Mouse (Mus musculus) frontal cortex, postnatal 25 days (tissue): ENCODE data around the gene Ndrg3.
A peak's percentile ranks its signal among the peaks of the same experiment; 100 is the strongest.
"Not testable (repeated sequence)": the region's sequence is repeated elsewhere in the genome, so short reads cannot be mapped to it uniquely, and the experiment has no call there.

ENCODE experiments used
- DNase-seq, 2 experiments: peaks; one replicate each; pipeline ENCODE4 v3.0.0; 2022; ENCODE audit warnings: low spot score in 2 of 2

The Ndrg3 gene

GRCm38 (mm10) chr2:156901883-156902282 lies 90.0 kb downstream of the Ndrg3 start:
- no peak for DNase-seq

- DNase-seq: no peak
Observed at GRCm38 (mm10) chr2:156901344-156901743, 90.5 kb downstream of the Ndrg3 start.

- DNase-seq: no peak
Observed at GRCm38 (mm10) chr2:156899184-156899583, 92.7 kb downstream of the Ndrg3 start.

GRCm38 (mm10) chr2:156898374-156898773 lies 93.5 kb downstream of the Ndrg3 start:
- no peak for DNase-seq

DNA sequence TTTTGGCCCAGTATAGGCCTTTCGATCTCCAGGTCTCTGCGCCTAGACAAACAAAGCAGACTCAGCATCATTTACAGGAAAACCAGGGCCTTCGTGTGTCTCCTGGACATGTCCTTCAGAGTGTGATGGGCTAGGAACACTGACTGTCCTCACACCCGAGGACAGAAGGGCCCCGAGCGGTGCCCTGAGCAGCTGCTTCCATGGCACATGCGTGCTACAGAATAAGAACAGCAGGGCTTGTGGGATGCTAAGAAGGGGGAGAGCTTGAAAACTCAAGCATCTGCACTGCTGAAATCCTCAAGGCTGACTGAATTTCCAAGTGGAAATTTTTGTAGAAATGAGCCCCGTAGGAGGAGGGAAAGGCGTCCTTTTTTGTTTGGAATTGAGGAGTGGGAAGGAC lies 94.8 kb downstream of the Ndrg3 start:
- peak in 1 of 2 experiments; percentile 30 for DNase-seq

DNA sequence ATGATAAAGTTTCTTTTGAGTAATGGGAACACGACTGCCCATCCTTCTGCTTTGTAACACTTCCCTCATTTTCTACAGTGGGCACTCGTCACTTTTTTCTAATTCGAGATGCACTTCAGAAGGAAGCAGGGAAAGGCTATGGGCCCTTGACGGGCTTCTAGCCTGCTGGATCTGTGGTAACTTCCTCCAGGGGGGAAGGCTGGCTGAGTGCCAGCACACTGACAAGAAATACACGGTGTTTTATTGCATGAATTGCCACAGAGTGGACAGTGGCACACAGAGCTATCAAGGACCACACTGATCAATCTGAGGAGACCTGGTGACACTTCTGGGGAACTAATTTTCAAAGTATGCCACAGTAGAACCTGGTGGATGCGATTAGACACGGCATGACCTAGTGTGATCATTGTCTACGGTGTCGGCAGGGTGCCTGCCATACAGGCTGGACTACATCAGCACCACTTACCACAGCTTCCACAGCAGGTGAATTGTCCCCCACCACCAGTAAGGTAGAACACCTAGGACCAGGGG lies 95.4 kb downstream of the Ndrg3 start:
- no peak for DNase-seq

DNA sequence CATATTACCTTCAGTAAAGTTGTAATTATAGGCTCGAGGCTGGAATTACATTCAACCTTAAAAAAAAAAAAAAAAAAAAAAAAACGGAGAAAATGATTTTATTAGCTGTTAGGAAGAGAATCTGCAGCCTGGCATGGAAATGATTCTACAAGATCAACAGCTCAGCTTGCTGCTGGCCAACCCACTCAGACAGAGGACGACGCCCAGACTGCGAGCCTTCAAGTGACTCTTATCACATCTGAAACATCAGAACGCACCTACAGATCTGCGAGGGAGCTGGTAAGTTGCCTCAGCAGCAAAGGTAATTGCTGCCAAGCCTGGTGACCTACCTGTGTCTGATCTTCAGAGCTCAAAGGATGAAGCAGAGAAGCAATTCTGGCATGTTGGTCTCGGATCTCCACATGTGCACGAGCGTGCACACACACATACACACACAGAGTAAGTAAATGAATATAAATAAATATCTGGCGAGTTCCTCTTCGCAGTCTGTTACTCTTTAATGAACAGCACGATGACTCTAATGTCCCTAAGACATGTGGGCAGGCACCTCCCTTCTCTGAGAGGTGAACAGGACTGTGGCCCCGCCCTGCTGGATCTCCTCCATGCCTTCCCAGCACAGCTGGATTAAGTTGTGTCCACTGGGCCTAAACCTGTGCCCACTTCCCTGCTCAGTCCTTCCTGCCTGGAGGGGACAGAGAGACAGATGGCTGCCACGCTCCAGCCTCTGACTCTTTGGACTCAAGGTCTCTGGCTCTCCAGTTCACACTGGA lies 97.2 kb downstream of the Ndrg3 start:
- DNase-seq: no peak

DNA sequence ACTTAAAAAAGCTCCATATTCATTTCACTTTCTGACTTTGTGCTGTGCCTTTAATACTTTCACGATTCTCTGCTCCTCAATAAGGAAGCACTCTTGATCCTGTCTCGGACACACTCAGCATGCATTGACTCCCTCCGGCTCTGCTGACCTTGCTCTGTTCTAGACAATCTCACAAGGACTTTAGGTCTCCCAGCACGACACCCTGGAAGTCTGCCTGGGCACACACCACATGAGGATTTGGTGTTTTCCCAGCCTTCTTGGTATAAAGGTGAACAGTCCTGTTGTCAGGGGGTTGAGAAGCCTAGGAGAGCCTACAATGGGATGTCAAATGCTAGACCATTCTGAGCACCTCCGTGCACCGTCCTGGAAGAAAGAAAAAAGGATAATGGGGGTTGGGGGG lies 99.0 kb downstream of the Ndrg3 start:
- no peak for DNase-seq

- no peak for DNase-seq
Observed at GRCm38 (mm10) chr2:156892240-156892639, 99.6 kb downstream of the Ndrg3 start.

GRCm38 (mm10) chr2:156888490-156888889 lies 103.4 kb downstream of the Ndrg3 start:
- DNase-seq: no peak

- DNase-seq: no peak
Observed at GRCm38 (mm10) chr2:156887017-156887416, 104.8 kb downstream of the Ndrg3 start, which contains the start of gene Sla2. Sla2 (minus strand) TSS chr2:156887192.

DNA sequence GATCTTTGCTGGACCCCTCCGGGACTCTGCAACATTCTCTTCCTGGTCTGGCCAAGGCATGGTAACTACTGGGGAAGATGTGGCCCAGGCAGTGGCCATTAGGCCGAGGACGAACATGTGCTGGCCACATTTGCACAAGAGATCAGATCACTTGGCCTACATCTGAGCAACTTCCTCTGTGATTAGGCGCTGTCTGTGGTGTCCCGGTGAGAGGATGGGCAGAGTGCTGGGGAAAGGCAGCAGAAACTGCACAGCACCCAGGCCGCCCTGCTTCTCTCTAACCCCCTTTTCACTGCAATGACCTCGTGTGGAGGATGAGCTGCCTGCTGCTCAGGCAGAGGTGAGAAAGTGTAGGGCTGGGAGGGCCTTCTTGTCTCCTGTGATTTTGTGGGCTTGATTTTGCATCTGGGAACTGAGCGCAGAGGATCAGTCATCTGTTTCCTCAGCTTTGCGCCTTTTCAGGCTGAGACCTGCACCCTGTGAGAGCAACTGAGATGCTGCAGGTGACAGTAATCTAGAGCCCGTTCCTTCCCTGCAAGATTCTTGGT lies 105.7 kb downstream of the Ndrg3 start:
- no peak for DNase-seq

- not testable (repeated sequence) for DNase-seq
Observed at GRCm38 (mm10) chr2:156885666-156886065, 106.2 kb downstream of the Ndrg3 start.

- no peak for DNase-seq
Observed at GRCm38 (mm10) chr2:156884396-156885211, 107.3 kb downstream of the Ndrg3 start.

DNA sequence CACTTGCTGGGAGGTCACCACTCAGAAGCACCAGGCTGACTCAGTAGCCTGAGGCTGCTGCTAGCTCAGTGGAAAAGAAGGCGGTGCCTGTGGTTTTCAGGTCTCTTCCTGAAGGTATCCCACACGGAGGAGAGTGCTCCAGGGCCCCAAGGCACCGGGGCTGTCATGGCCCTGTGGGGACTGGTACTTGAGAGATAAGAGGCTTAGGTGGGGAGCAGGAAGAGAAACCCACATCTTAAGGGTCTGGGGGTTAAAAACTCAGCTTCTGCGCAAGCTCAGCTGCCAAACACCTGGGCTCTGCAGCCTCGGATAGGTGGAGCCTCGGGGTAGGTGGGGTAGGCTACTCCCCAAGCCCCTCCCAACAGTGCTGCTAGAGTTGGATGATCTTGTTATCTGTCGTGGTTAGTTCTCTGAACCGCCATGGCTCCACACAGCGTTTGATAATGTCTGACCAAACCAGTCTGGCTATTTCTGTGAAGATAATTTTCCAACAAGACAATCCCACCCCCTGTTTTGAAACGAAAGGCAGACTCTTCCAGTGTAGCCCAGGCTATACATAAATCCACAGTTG lies 109.3 kb downstream of the Ndrg3 start:
- no peak for DNase-seq

GRCm38 (mm10) chr2:156879541-156879940 lies 112.3 kb downstream of the Ndrg3 start:
- no peak for DNase-seq

DNA sequence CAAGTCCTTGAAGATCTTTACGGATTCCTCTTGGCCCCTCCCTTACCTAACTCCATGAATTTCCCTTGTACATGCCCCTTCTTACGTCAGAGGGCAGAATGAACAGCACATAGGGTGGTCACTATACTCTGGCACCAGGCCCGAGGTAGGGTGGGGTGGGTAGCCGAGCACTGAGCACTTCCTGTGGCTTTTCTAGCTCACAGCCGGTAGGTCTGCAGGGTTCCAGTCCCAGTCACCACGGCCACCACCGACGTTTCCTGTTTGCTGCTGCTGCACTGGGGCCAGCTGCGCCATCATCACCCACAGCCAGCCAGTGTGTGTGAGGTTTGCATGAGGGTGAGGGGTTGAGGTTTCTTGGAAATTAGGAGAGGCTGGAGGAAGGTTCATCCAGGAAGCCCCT lies 114.1 kb downstream of the Ndrg3 start:
- no peak for DNase-seq
